Mouse (Mus musculus) testis, adult 10 weeks (tissue): ENCODE measurements around the gene Crbn. TPM values are rescaled to one million over a fixed set of nuclear protein-coding genes. Genes with fewer than 3 reads are reported as not detected.

ENCODE experiments used
- polyA plus RNA-seq: library from polyadenylated mRNA; stranded (reverse); fragments of 350-450 nt; fragmentation: Illumina TruSeq; extraction: RNeasy Lipid Tissue Mini Kit (QIAGEN cat#74804); gene quantifications from one replicate; pipeline ENCODE4 v1.2.3, GENCODE M21; 2014; ENCODE audit warnings: low read depth, low replicate concordance

Gene Crbn
- 169 TPM for polyA plus RNA-seq

GRCm38 (mm10) chr6:106799333-106800226 lies at the start of gene Crbn:
Gene Crbn, minus strand, starts transcription at chr6:106800077.

DNA sequence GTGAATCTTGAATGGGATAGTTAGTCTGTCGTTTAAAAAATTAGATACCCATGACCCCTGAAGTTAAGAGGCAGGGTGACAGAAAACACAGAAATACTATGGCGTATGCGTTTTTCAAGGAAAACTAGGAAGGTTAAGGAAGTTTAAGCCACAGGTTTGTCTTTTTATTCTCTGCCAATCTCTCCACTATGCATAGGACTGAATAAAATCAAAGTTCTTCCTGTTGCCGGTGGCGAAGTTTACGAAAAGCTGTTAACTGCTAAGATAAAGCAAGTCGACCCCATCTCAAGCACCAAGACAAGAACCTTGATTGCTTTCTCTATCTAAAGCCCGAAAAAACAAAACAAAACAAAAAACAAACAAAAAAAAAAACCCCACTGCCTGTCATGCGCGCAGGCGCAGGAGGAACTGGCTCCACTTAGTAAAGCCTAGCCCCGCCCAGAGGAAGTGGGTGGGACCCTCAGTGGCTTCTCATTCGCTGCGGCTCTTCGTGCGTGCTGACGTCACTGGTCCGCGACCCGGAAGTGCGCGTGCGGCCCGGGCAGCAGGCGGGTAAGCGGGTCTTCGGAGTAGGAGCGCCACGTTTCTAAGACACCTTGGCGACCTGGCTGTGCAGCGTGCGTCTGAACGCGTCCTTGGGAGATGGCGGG lies 31.1 kb downstream of the Crbn start, which contains the start of gene Trnt1:
Gene Trnt1 (plus strand): TSS at position 481 of the 650 bp plus-strand sequence.

GRCm38 (mm10) chr6:106748887-106749388 lies 50.9 kb downstream of the Crbn start, which contains the start of gene Il5ra:
Gene Il5ra, minus strand, starts transcription at chr6:106749037.

Other genes with a start within 250 kb of the Crbn start
- 1.2 TPM for gene Il5ra, start 51.0 kb downstream of the Crbn start, polyA plus RNA-seq
- gene Trnt1, start 31.0 kb downstream of the Crbn start, polyA plus RNA-seq, result 141 TPM